Mouse (Mus musculus) cortical plate, adult 2 months (tissue): ENCODE measurements around the gene Gm43738.
A peak's percentile ranks its signal among the peaks of the same experiment; 100 is the strongest.

Source experiments
- CTCF ChIP-seq: fragments of 200-500 bp; IDR thresholded peaks from 2 replicates; pipeline ENCODE4 v1.5.1; 2011; ENCODE audit warnings: mild to moderate bottlenecking, control low read depth, low read length; ENCODE audit not compliant: insufficient read depth; ENCODE audit errors: extremely low read depth
- POLR2A ChIP-seq: fragments of 200-500 bp; IDR thresholded peaks from 2 replicates; pipeline ENCODE4 v1.6.1; 2011; ENCODE audit warnings: mild to moderate bottlenecking, low read length, control low read depth; ENCODE audit not compliant: insufficient read depth; ENCODE audit errors: extremely low read depth

GRCm38 (mm10) chr3:89058783-89059182 is 42.1 kb downstream of the Gm43738 start:
- TF ChIP-seq POLR2A (no peak), CTCF (peak; percentile 40)
